10 mouse cellular contexts compared by ENCODE assay signal in genomic region chr4:152328691-152329090, GRCm38 (mm10). TPM values are rescaled to one million over a fixed set of nuclear protein-coding genes. Genes with fewer than 3 reads are reported as not detected.
DNase-seq lines count a peak whose midpoint lies in the region; ATAC-seq and TF ChIP-seq lines count a peak whose summit lies in the region.
"Had no signal": no experiment of that assay in that cellular context is flagged by ENCODE, and none has a peak within 500 bp of the region (broad histone marks: within the 10 kb centered on the region; RNA-seq: fewer than 3 reads in every experiment).

No protein-coding gene starts in this region.

- H3K27ac ChIP-seq in lung, embryonic 14.5 days (ENCODE audit: low read depth) = no peak overlapping the region
- no peak overlapping the region for H3K27ac ChIP-seq in bone marrow macrophage, adult 2 months (ENCODE audit: insufficient read depth, low read depth, low read length)
- H3K27ac ChIP-seq: midbrain, embryonic 12.5 days had no signal

- H3K4me1 ChIP-seq in lung, embryonic 14.5 days (ENCODE audit: insufficient read depth) = peaks cover 8% of the 10 kb centered on the region
- peaks cover 10% of the 10 kb centered on the region for H3K4me1 ChIP-seq in bone marrow macrophage, adult 2 months (ENCODE audit: control insufficient read depth, insufficient read depth, low read length)

- ATAC-seq in lung, embryonic 14.5 days (ENCODE audit: insufficient read depth) = no peak

- WGBS in lung, embryonic 14.5 days = 72% methylated on average over 6 of the region's 6 CpGs

- peak; percentile 52 to 74 for DNase-seq in cerebellum, postnatal 25 days
- no peak for DNase-seq in cerebellum, adult 11 months
- DNase-seq in lung, embryonic 14.5 days = peak; percentile 56
- DNase-seq in lung, postnatal 25 days (ENCODE audit: low spot score) = no peak
- peak; percentile 45 for DNase-seq in lung, postnatal 36 days
- no peak for DNase-seq in layer of hippocampus, postnatal 14 days (ENCODE audit: low spot score in 2 of 2)
- DNase-seq in right cerebral cortex, adult 18-20 months = no peak

- H3K27me3 ChIP-seq in lung, embryonic 14.5 days (ENCODE audit: insufficient read depth, low read length) = no peaks in the 10 kb centered on the region
- H3K27me3 ChIP-seq: midbrain, embryonic 12.5 days had no signal

- no peak overlapping the region for H3K9ac ChIP-seq in lung, embryonic 14.5 days
- H3K9ac ChIP-seq: midbrain, embryonic 12.5 days had no signal

- no peak for TF ChIP-seq POLR2A in bone marrow macrophage, adult 2 months (IDR thresholded peaks at IDR 0.05; ENCODE audit: borderline replicate concordance, low read depth, low read length)

- peak; percentile 57 for TF ChIP-seq CTCF in lung, embryonic 14.5 days (IDR thresholded peaks at IDR 0.05; ENCODE audit: low read depth)
- peak; percentile 51 for TF ChIP-seq CTCF in bone marrow macrophage, adult 2 months (IDR thresholded peaks at IDR 0.05; ENCODE audit: low read depth, low read length)

- no peak overlapping the region for H3K4me3 ChIP-seq in lung, embryonic 14.5 days (ENCODE audit: low read depth, low read length)
- H3K4me3 ChIP-seq in bone marrow macrophage, adult 2 months (ENCODE audit: insufficient read depth, low read length) = no peak overlapping the region
- H3K4me3 ChIP-seq: midbrain, embryonic 12.5 days had no signal

- H3K36me3 ChIP-seq in lung, embryonic 14.5 days (ENCODE audit: insufficient read depth) = peaks cover 66% of the 10 kb centered on the region

- no peaks in the 10 kb centered on the region for H3K9me3 ChIP-seq in lung, embryonic 14.5 days (ENCODE audit: low read depth, low read length)
- H3K9me3 ChIP-seq: midbrain, embryonic 12.5 days had no signal

- H3K4me2 ChIP-seq in lung, embryonic 14.5 days = no peak overlapping the region
- H3K4me2 ChIP-seq: midbrain, embryonic 12.5 days had no signal

RNA-seq across cellular contexts. Expression of gene Rpl22, which starts 3.1 kb away (rescaled TPM):
- polyA plus RNA-seq in lung, embryonic 14.5 days (2014; fragmentation: Nextera tagmentation; extraction: Ambion mirVana) = 428 and 464 TPM in 2 replicates
- polyA plus RNA-seq in bone marrow macrophage, adult 2 months (2012; ENCODE audit: insufficient read depth, insufficient read length, missing spikeins) = 958 and 1,114 TPM in 2 replicates
- total RNA-seq in layer of hippocampus, postnatal 14 days (2021) = 100 to 1,000 TPM; 227 to 233 TPM

RNA-seq across cellular contexts. Expression of gene Chd5, which starts 9.8 kb away (rescaled TPM):
- polyA plus RNA-seq in lung, embryonic 14.5 days (2014; fragmentation: Nextera tagmentation; extraction: Ambion mirVana) = 0.03 and 0.07 TPM in 2 replicates
- polyA plus RNA-seq in bone marrow macrophage, adult 2 months (2012; ENCODE audit: insufficient read depth, insufficient read length, missing spikeins) = 0.42 and 0.55 TPM in 2 replicates
- 100 to 1,000 TPM; 140 to 154 TPM for total RNA-seq in layer of hippocampus, postnatal 14 days (2021)
- polyA plus RNA-seq: heart, embryonic 14.5 days had no signal

RNA-seq across cellular contexts. Expression of gene Rnf207, which starts 9.9 kb away (rescaled TPM):
- 0.36 and 0.65 TPM in 2 replicates for polyA plus RNA-seq in lung, embryonic 14.5 days (2014; fragmentation: Nextera tagmentation; extraction: Ambion mirVana)
- polyA plus RNA-seq in bone marrow macrophage, adult 2 months (2012; ENCODE audit: insufficient read depth, insufficient read length, missing spikeins) = not detected in 2 replicates
- total RNA-seq in layer of hippocampus, postnatal 14 days (2021) = 1 to 10 TPM; 2.6 to 6.0 TPM

RNA-seq across cellular contexts. Expression of gene Icmt, which starts 31.7 kb away (rescaled TPM):
- 31.2 and 31.8 TPM in 2 replicates for polyA plus RNA-seq in lung, embryonic 14.5 days (2014; fragmentation: Nextera tagmentation; extraction: Ambion mirVana)
- 14.0 and 19.7 TPM in 2 replicates for polyA plus RNA-seq in bone marrow macrophage, adult 2 months (2012; ENCODE audit: insufficient read depth, insufficient read length, missing spikeins)
- total RNA-seq in layer of hippocampus, postnatal 14 days (2021) = 10 to 100 TPM; 33.8 to 34.6 TPM

RNA-seq across cellular contexts. Expression of gene Hes3, which starts 37.2 kb away (rescaled TPM):
- not detected in 2 replicates for polyA plus RNA-seq in lung, embryonic 14.5 days (2014; fragmentation: Nextera tagmentation; extraction: Ambion mirVana)
- not detected in 2 replicates for polyA plus RNA-seq in bone marrow macrophage, adult 2 months (2012; ENCODE audit: insufficient read depth, insufficient read length, missing spikeins)
- not detected for total RNA-seq in layer of hippocampus, postnatal 14 days (2021)
- polyA plus RNA-seq: heart, embryonic 14.5 days had no signal

Comparison
In these comparisons a context has a peak if more than half of its experiments do, and no peak if none do; other contexts are left out.
1. DNase-seq: peak in cerebellum, postnatal 25 days (2 of 2), lung, embryonic 14.5 days (single experiment) and lung, postnatal 36 days (single experiment); none in cerebellum, adult 11 months (single experiment), lung, postnatal 25 days (single experiment), layer of hippocampus, postnatal 14 days (0 of 2) and right cerebral cortex, adult 18-20 months (single experiment).